Mouse (Mus musculus): ENCODE results near the gene Gm20696. TPM values are rescaled to one million over a fixed set of nuclear protein-coding genes. Genes with fewer than 3 reads are reported as not detected.

Gene Gm20696
- polyA plus RNA-seq, 1 experiment from 2014 or later = 3.2 TPM

DNA sequence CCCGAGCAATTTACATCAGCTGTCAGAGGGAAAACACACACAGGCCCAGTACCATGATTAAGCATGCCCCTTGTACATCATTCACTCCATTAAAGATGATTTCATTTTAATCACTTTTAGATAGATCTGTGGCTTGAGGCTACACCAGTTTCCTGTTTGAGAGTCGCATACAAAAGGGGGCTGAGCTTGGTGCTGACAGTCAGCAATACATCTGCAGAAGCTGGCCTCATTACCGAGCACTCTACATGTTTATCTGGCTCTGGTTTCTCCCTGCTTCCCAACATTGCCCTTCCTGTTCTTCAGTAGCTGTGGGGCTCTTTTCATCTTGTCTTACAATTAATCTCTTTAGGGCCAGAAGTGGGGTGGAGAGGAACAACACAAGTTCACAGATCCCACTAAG lies 6.2 kb downstream of the Gm20696 start:
- WGBS = 26% methylated on average over 3 of the region's 3 CpGs
- no peak overlapping the region for H3K9ac ChIP-seq

DNA sequence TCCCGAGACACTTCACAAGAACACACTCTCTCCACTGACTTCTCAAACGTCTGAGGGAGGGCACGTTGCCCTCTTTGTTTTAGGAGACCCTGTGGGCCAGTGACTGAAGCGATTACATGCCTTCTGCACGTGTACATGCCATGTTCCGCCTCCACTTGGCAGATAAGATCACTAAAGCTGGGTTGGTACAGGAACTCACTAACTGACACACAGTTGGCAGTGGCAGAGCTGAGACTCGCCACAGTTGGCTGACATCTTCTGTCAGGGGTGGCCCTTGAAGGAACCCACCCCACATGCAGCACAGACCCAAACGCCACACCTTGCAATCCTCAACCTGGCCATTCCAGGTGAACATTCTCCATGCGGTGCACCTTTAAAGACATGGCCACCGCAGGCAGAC lies 8.0 kb downstream of the Gm20696 start:
- 78% methylated on average over 10 of the region's 10 CpGs for WGBS
- Histone ChIP-seq H3K36me3 (no peaks in the 10 kb centered on the region), H3K4me1 (peaks cover 18% of the 10 kb centered on the region), H3K9ac (no peak overlapping the region), H3K9me3 (no peaks in the 10 kb centered on the region), H3K27ac (no peak overlapping the region), H3K4me3 (no peak overlapping the region), H3K27me3 (no peaks in the 10 kb centered on the region), H3K4me2 (no peak overlapping the region)
- ATAC-seq (ENCODE audit: insufficient number of reproducible peaks, insufficient read depth, low FRiP score, low TSS enrichment, low read depth) = no peak

More for the DNA sequence above, 6.2 kb downstream of the Gm20696 start:
- H3K27ac ChIP-seq = no peak overlapping the region
- H3K27me3 ChIP-seq = no peaks in the 10 kb centered on the region
- no peak overlapping the region for H3K4me2 ChIP-seq
- H3K4me1 ChIP-seq = peaks cover 13% of the 10 kb centered on the region
- no peaks in the 10 kb centered on the region for H3K36me3 ChIP-seq
- H3K4me3 ChIP-seq = no peak overlapping the region
- no peak for ATAC-seq (ENCODE audit: insufficient number of reproducible peaks, insufficient read depth, low FRiP score, low TSS enrichment, low read depth)
- H3K9me3 ChIP-seq = no peaks in the 10 kb centered on the region

- WGBS = 97% methylated on average over 2 of the region's 2 CpGs
- H3K27ac ChIP-seq = no peak overlapping the region
Observed at GRCm38 (mm10) chr6:99656088-99656487, 10.5 kb downstream of the Gm20696 start.

GRCm38 (mm10) chr6:99655488-99655887 lies 11.1 kb downstream of the Gm20696 start:
- no peaks in the 10 kb centered on the region for H3K36me3 ChIP-seq
- 41% methylated on average over 7 of the region's 7 CpGs for WGBS
- no peaks in the 10 kb centered on the region for H3K27me3 ChIP-seq
- no peaks in the 10 kb centered on the region for H3K9me3 ChIP-seq
- ATAC-seq (ENCODE audit: insufficient number of reproducible peaks, insufficient read depth, low FRiP score, low TSS enrichment, low read depth) = no peak
- peaks cover 14% of the 10 kb centered on the region for H3K4me1 ChIP-seq
- H3K4me2 ChIP-seq = no peak overlapping the region
- no peak overlapping the region for H3K27ac ChIP-seq
- no peak overlapping the region for H3K4me3 ChIP-seq
- no peak overlapping the region for H3K9ac ChIP-seq

More at GRCm38 (mm10) chr6:99656088-99656487, 10.5 kb downstream of the Gm20696 start:
- Histone ChIP-seq H3K9ac (no peak overlapping the region), H3K4me2 (no peak overlapping the region), H3K36me3 (no peaks in the 10 kb centered on the region), H3K4me3 (no peak overlapping the region), H3K9me3 (no peaks in the 10 kb centered on the region), H3K27me3 (no peaks in the 10 kb centered on the region), H3K4me1 (peaks cover 18% of the 10 kb centered on the region)
- no peak for ATAC-seq (ENCODE audit: insufficient number of reproducible peaks, insufficient read depth, low FRiP score, low TSS enrichment, low read depth)

- Histone ChIP-seq H3K9me3 (no peaks in the 10 kb centered on the region), H3K4me1 (peaks cover 13% of the 10 kb centered on the region; the same call in 1 of the 2 replicates), H3K27me3 (no peaks in the 10 kb centered on the region), H3K27ac (no peak overlapping the region), H3K36me3 (no peaks in the 10 kb centered on the region), H3K4me3 (no peak overlapping the region), H3K9ac (no peak overlapping the region), H3K4me2 (no peak overlapping the region)
- no peak for ATAC-seq (ENCODE audit: insufficient number of reproducible peaks, insufficient read depth, low FRiP score, low TSS enrichment, low read depth)
- WGBS = 42% methylated on average over 5 of the region's 5 CpGs
Observed at GRCm38 (mm10) chr6:99654343-99654742, 12.3 kb downstream of the Gm20696 start.

GRCm38 (mm10) chr6:99652341-99652740 lies 14.3 kb downstream of the Gm20696 start:
- no peak overlapping the region for H3K4me3 ChIP-seq
- H3K27me3 ChIP-seq = no peaks in the 10 kb centered on the region
- peaks cover 9% of the 10 kb centered on the region; the same call in 1 of the 2 replicates for H3K4me1 ChIP-seq
- H3K9me3 ChIP-seq = no peaks in the 10 kb centered on the region
- no peak overlapping the region for H3K4me2 ChIP-seq
- H3K27ac ChIP-seq = no peak overlapping the region
- WGBS = 90% methylated on average over 2 of the region's 2 CpGs
- H3K36me3 ChIP-seq = peaks cover 3% of the 10 kb centered on the region; the same call in 1 of the 2 replicates
- no peak overlapping the region for H3K9ac ChIP-seq
- ATAC-seq (ENCODE audit: insufficient number of reproducible peaks, insufficient read depth, low FRiP score, low TSS enrichment, low read depth) = no peak

DNA sequence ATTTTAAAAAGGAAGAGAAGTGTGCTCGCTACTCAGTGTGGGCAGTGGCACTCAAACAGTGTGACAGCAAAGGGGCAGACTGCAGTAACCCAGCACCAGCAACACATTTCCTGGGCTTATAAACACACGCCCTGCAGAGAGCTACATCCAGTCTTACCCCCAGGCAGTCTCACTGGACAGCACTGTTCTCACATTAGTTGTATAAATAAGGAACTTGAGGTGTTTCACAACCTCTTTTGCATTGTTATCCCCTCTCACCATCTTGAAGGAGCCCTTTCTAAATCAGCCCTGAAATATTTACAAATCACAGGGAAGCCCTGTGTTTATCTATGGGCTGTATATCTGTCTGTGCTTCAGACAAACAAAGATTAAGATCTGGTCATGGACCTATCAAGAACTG lies 17.3 kb downstream of the Gm20696 start:
- H3K27me3 ChIP-seq = no peaks in the 10 kb centered on the region
- H3K9ac ChIP-seq = no peak overlapping the region
- no peak overlapping the region for H3K4me3 ChIP-seq
- H3K36me3 ChIP-seq = peaks cover 11% of the 10 kb centered on the region
- ATAC-seq (ENCODE audit: insufficient number of reproducible peaks, insufficient read depth, low FRiP score, low TSS enrichment, low read depth) = no peak
- no peak overlapping the region for H3K4me2 ChIP-seq
- no peak overlapping the region for H3K27ac ChIP-seq
- H3K9me3 ChIP-seq = no peaks in the 10 kb centered on the region
- H3K4me1 ChIP-seq = peaks cover 7% of the 10 kb centered on the region
- 61% methylated on average over 2 of the region's 2 CpGs for WGBS

DNA sequence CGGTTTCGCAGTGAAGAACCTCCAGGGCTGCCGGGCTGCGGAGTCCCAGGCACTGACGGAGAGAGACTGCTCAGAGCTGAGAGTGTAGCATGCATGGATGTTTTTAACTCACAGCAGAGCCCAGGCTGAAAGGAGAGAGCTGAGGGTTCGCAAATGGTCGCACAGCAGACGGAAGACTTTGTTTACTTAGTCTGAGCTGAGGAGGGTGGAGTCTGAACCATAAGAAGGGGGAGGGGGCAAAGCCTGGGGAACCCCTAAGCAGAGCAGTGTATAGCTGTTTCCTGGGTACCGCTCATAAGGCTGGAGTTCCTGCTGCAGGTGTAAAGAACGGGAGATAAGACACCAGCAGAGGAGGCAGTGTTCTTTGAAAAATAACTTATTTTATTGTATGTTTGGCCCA lies 20.3 kb downstream of the Gm20696 start:
- Histone ChIP-seq H3K9ac (no peak overlapping the region), H3K4me1 (peaks cover 4% of the 10 kb centered on the region), H3K4me2 (no peak overlapping the region), H3K4me3 (no peak overlapping the region), H3K27me3 (no peaks in the 10 kb centered on the region), H3K27ac (no peak overlapping the region), H3K9me3 (no peaks in the 10 kb centered on the region), H3K36me3 (peaks cover 11% of the 10 kb centered on the region)
- no peak for ATAC-seq (ENCODE audit: insufficient number of reproducible peaks, insufficient read depth, low FRiP score, low TSS enrichment, low read depth)
- 54% methylated on average over 10 of the region's 10 CpGs for WGBS

- 85% methylated on average over 5 of the region's 5 CpGs for WGBS
- Histone ChIP-seq H3K4me3 (no peak overlapping the region), H3K4me1 (peaks cover 4% of the 10 kb centered on the region), H3K9ac (no peak overlapping the region), H3K27ac (no peak overlapping the region), H3K9me3 (no peaks in the 10 kb centered on the region), H3K27me3 (no peaks in the 10 kb centered on the region), H3K36me3 (peaks cover 15% of the 10 kb centered on the region), H3K4me2 (no peak overlapping the region)
- no peak for ATAC-seq (ENCODE audit: insufficient number of reproducible peaks, insufficient read depth, low FRiP score, low TSS enrichment, low read depth)
Observed at GRCm38 (mm10) chr6:99644876-99645275, 21.7 kb downstream of the Gm20696 start.

DNA sequence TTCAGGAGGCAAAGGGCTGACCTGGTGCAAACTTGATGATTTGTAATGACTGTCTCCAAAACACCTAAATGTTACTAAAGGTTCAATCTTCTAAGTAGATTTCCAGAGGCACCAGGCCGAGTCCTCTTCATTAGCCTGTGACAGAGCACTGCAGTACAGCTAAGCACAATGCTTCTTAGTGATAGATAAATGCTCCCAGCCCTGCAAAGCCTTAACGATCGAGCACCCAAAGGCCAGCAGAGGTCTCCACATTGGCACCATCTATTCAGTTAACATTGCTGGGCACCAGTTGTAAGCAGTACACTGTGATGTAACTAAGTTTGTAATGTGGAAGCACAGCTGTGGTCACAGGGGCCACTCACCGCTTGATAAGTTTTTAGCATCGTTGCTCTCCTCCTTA lies 22.2 kb downstream of the Gm20696 start:
- Histone ChIP-seq H3K4me3 (no peak overlapping the region), H3K27ac (no peak overlapping the region), H3K4me2 (no peak overlapping the region), H3K36me3 (peaks cover 19% of the 10 kb centered on the region), H3K27me3 (no peaks in the 10 kb centered on the region), H3K9ac (no peak overlapping the region), H3K4me1 (peaks cover 4% of the 10 kb centered on the region), H3K9me3 (no peaks in the 10 kb centered on the region)
- ATAC-seq (ENCODE audit: insufficient number of reproducible peaks, insufficient read depth, low FRiP score, low TSS enrichment, low read depth) = no peak
- 81% methylated on average over 5 of the region's 5 CpGs for WGBS

DNA sequence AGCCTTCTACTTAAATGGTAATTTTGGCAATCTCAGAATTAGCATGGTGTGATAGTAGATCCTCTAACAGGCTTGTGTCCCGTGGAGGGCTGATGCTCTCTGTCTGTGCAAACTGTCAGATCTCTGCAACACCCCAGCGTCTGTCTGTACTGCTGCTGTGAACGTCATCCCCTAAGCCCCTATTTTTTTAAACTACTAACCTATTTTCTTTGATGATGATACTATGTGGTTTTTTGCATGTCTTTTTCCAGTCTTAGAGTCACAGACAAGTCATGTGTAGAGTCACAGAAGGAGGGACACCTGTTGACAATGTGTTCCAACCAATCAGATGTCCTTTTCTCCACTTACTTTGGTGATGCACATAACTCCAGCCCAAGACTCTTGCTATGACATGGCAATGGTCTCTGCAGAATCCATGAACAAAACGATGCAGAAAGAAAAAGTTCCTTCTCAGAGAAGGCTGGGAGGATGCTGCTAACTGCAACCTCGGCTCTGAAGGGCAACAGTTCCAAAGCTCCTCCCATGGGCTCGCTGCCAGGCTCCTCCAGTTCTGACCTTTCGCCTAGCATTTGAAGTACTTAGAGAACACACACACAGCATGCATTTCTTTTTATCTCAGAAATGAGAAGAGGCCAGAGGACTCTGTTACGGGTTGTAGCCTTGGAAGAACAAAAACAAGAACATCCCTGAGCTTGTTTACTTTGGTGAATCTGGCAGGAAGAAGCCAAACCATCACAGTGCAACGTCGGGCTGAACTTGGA lies 23.0 kb downstream of the Gm20696 start:
- 67% methylated on average over 10 of the region's 10 CpGs for whole genome bisulfite sequencing
- H3K27me3 ChIP-seq = no peaks in the 10 kb centered on the region
- H3K4me1 ChIP-seq = peaks cover 4% of the 10 kb centered on the region
- no peak overlapping the region for H3K27ac ChIP-seq
- peaks cover 25% of the 10 kb centered on the region for H3K36me3 ChIP-seq
- no peak overlapping the region for H3K4me3 ChIP-seq
- H3K4me2 ChIP-seq = no peak overlapping the region
- no peak overlapping the region for H3K9ac ChIP-seq
- ATAC-seq (ENCODE audit: insufficient number of reproducible peaks, insufficient read depth, low FRiP score, low TSS enrichment, low read depth) = no peak
- no peaks in the 10 kb centered on the region for H3K9me3 ChIP-seq

GRCm38 (mm10) chr6:99637456-99637855 lies 29.1 kb downstream of the Gm20696 start:
- Histone ChIP-seq H3K9ac (no peak overlapping the region), H3K4me1 (no peaks in the 10 kb centered on the region), H3K9me3 (no peaks in the 10 kb centered on the region), H3K4me2 (no peak overlapping the region), H3K36me3 (peaks cover 25% of the 10 kb centered on the region), H3K27me3 (no peaks in the 10 kb centered on the region), H3K4me3 (no peak overlapping the region), H3K27ac (no peak overlapping the region)
- 80% methylated on average over 4 of the region's 4 CpGs for WGBS
- ATAC-seq (ENCODE audit: insufficient number of reproducible peaks, insufficient read depth, low FRiP score, low TSS enrichment, low read depth) = no peak

Data from embryonic facial prominence, embryonic 13.5 days (tissue).